Mouse (Mus musculus): ENCODE results near the gene Lime1. TPM values are rescaled to one million over a fixed set of nuclear protein-coding genes. Genes with fewer than 3 reads are reported as not detected.

Lime1 gene
- polyA plus RNA-seq, 1 experiment from 2014 or later: 29.6 TPM

DNA sequence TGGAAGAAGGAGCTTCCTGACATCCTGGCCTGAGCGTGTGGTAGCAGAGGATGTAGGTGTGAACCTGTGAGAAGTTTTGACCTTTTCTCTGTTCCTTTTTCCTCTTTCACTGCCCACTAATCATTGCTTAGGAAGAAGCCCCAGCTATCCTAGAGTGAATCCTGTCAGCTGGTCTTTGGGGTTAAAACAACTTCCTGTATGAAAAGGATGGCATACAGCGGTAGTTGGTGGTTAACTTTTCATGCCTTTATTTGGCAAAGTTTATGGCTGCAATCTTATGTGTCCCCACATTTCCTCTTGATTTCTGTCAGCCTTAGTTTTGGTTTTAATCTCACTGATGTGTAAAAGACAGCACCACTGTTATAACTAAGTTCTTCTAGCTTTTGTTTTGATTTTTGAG is 2.6 kb upstream of the Lime1 start:
- Histone ChIP-seq H3K27ac (no peak overlapping the region), H3K9me3 (no peaks in the 10 kb centered on the region), H3K36me3 (peaks cover 42% of the 10 kb centered on the region), H3K4me1 (no peaks in the 10 kb centered on the region), H3K4me3 (no peak overlapping the region), H3K27me3 (no peaks in the 10 kb centered on the region), H3K4me2 (no peak overlapping the region), H3K9ac (no peak overlapping the region)
- WGBS: 83% methylated on average over 2 of the region's 2 CpGs
- no peak for ATAC-seq (ENCODE audit: insufficient number of reproducible peaks, insufficient read depth, low FRiP score, low TSS enrichment, low read depth)

GRCm38 (mm10) chr2:181378701-181379100 is 1.2 kb upstream of the Lime1 start:
- H3K36me3 ChIP-seq: peaks cover 57% of the 10 kb centered on the region
- no peak overlapping the region for H3K9ac ChIP-seq
- no peaks in the 10 kb centered on the region for H3K9me3 ChIP-seq
- H3K27ac ChIP-seq: no peak overlapping the region
- 89% methylated on average over 5 of the region's 5 CpGs for WGBS
- no peak overlapping the region for H3K4me2 ChIP-seq
- H3K4me3 ChIP-seq: no peak overlapping the region
- no peaks in the 10 kb centered on the region for H3K4me1 ChIP-seq
- H3K27me3 ChIP-seq: no peaks in the 10 kb centered on the region
- no peak for ATAC-seq (ENCODE audit: insufficient number of reproducible peaks, insufficient read depth, low FRiP score, low TSS enrichment, low read depth)

DNA sequence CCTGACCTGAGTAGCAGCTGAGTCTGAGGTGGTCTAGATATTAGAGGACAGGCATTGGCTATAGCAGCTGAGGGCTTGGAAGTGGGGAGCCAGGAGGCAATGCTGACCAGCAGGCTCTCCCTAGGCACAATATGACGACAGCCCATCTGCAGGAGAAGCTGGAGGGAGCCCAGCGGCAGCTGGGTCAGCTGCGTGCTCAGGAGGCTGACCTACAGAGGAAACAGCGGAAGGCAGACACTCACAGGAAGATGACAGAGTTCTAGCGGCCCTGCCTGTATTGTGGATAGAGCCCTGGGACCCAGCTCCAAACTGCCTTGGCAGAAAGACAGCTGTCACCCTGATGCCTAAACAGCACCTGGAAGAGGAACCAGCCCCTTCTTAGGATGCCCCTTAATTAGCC is 373 bp downstream of the Lime1 start:
- no peak for ATAC-seq (ENCODE audit: insufficient number of reproducible peaks, insufficient read depth, low FRiP score, low TSS enrichment, low read depth)
- no peaks in the 10 kb centered on the region for H3K4me1 ChIP-seq
- WGBS: 79% methylated on average over 5 of the region's 5 CpGs
- H3K27ac ChIP-seq: no peak overlapping the region
- H3K9ac ChIP-seq: no peak overlapping the region
- H3K4me2 ChIP-seq: no peak overlapping the region
- H3K36me3 ChIP-seq: peaks cover 72% of the 10 kb centered on the region
- H3K27me3 ChIP-seq: no peaks in the 10 kb centered on the region
- H3K4me3 ChIP-seq: no peak overlapping the region
- no peaks in the 10 kb centered on the region for H3K9me3 ChIP-seq

GRCm38 (mm10) chr2:181381107-181381506 is 1.2 kb downstream of the Lime1 start:
- Histone ChIP-seq H3K27me3 (no peaks in the 10 kb centered on the region), H3K36me3 (peaks cover 79% of the 10 kb centered on the region), H3K4me2 (no peak overlapping the region), H3K9ac (no peak overlapping the region), H3K9me3 (no peaks in the 10 kb centered on the region), H3K4me3 (no peak overlapping the region), H3K27ac (no peak overlapping the region), H3K4me1 (no peaks in the 10 kb centered on the region)
- ATAC-seq (ENCODE audit: insufficient number of reproducible peaks, insufficient read depth, low FRiP score, low TSS enrichment, low read depth): no peak
- WGBS: 88% methylated on average over 5 of the region's 5 CpGs

DNA sequence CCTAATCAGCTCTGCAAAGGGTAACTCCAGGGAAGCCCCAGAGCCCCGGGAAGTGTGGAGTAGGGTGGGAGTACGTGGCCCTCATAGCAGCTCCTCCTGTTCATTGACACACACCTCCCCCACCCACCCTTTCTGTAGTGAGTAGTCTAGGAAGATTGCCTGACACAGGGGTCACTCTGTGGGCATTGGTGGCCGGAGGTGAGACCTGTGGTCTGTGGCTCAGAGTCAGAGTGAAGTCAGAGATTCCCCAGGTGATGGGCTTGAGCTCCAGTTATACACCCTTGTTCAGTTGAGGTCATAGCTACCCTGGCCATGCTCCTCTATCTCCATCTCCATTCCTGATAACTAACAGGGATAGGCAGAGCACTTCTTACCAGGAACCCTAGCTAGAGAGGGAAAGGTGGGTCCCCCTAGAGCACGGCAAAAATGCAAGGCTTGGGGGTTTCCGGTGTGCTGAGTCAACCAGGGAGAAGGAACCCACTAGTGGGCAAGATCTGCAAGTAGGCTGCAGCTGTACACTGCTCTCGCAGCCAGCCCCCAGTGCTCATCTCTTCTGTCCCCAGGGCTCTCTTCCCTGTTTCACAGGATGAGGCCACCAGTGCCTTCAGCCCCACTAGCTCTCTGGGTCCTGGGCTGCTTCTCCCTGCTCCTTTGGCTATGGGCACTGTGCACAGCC is 1.9 kb downstream of the Lime1 start:
- ATAC-seq (ENCODE audit: insufficient number of reproducible peaks, insufficient read depth, low FRiP score, low TSS enrichment, low read depth): no peak
- Histone ChIP-seq H3K9me3 (no peaks in the 10 kb centered on the region), H3K9ac (no peak overlapping the region), H3K27me3 (no peaks in the 10 kb centered on the region), H3K4me1 (no peaks in the 10 kb centered on the region), H3K4me3 (no peak overlapping the region), H3K36me3 (peaks cover 86% of the 10 kb centered on the region), H3K27ac (no peak overlapping the region), H3K4me2 (no peak overlapping the region)
- WGBS: 89% methylated on average over 6 of the region's 6 CpGs

DNA sequence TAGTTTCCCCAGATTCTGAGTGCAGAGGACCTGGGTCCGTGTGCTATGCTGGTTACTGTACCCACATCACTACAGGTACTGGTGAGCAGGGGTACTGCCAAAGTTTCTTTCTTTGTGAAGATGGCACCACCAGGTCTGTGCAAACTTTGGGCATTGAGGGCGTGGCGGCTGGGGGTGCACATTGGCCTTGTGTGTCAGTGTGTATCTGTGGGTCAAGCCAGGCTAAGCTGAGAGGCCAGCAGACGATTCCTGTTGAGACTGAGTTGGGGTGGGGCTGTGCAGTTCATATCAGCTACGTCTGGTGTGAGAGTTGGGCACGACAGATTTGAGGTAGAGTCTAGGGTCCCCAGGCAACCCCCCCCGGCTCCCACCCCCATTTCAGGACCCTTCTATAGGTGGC is 4.6 kb downstream of the Lime1 start:
- no peak for ATAC-seq (ENCODE audit: insufficient number of reproducible peaks, insufficient read depth, low FRiP score, low TSS enrichment, low read depth)
- Histone ChIP-seq H3K36me3 (peaks cover 77% of the 10 kb centered on the region), H3K27ac (no peak overlapping the region)

DNA sequence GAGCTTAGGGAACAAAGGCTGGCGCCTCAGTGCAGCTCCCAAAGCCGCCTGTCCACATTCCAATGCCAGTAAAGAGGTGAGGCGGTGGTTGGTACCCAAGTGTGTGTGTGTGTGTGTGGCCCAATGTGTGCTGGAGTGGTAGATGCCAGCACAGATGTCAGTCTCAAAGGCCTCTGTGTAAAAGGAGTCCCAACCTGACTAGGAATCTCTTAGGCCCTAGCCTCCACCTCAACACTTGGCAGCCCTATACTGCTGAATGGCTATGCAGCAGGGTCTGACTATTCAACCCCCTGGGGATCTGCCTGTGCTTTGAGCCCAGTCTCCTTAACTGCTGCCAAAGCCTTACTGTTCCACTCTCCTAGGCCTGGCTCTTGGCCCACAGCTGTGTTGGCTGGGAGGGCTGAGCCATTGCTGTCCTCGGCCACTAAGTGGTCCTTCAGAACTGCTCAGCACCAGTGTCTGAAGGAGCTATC is 5.1 kb downstream of the Lime1 start:
- H3K27me3 ChIP-seq: no peaks in the 10 kb centered on the region
- H3K9ac ChIP-seq: no peak overlapping the region
- H3K27ac ChIP-seq: no peak overlapping the region
- H3K36me3 ChIP-seq: peaks cover 72% of the 10 kb centered on the region
- H3K4me2 ChIP-seq: no peak overlapping the region
- no peak overlapping the region for H3K4me3 ChIP-seq
- H3K4me1 ChIP-seq: no peaks in the 10 kb centered on the region
- 0 out of 2 replicates have a peak, but pooled peaks have one; percentile 16 for ATAC-seq (ENCODE audit: insufficient number of reproducible peaks, insufficient read depth, low FRiP score, low TSS enrichment, low read depth)
- 69% methylated on average over 4 of the region's 4 CpGs for WGBS
- no peaks in the 10 kb centered on the region for H3K9me3 ChIP-seq

More for the DNA sequence above, 4.6 kb downstream of the Lime1 start:
- Histone ChIP-seq H3K4me2 (no peak overlapping the region), H3K9me3 (no peaks in the 10 kb centered on the region), H3K4me1 (no peaks in the 10 kb centered on the region), H3K9ac (no peak overlapping the region), H3K27me3 (no peaks in the 10 kb centered on the region), H3K4me3 (no peak overlapping the region)
- 84% methylated on average over 7 of the region's 7 CpGs for WGBS

GRCm38 (mm10) chr2:181385885-181386284 is 6.0 kb downstream of the Lime1 start:
- WGBS: 79% methylated on average over 3 of the region's 3 CpGs
- H3K4me1 ChIP-seq: no peaks in the 10 kb centered on the region
- no peak overlapping the region for H3K27ac ChIP-seq
- no peak overlapping the region for H3K9ac ChIP-seq
- H3K36me3 ChIP-seq: peaks cover 63% of the 10 kb centered on the region
- H3K4me2 ChIP-seq: no peak overlapping the region
- no peaks in the 10 kb centered on the region for H3K9me3 ChIP-seq
- ATAC-seq (ENCODE audit: insufficient number of reproducible peaks, insufficient read depth, low FRiP score, low TSS enrichment, low read depth): no peak
- no peaks in the 10 kb centered on the region for H3K27me3 ChIP-seq
- no peak overlapping the region for H3K4me3 ChIP-seq

GRCm38 (mm10) chr2:181386663-181387210 is 6.9 kb downstream of the Lime1 start:
- H3K4me3 ChIP-seq: no peak overlapping the region
- H3K4me2 ChIP-seq: no peak overlapping the region
- H3K36me3 ChIP-seq: peaks cover 59% of the 10 kb centered on the region
- H3K4me1 ChIP-seq: no peaks in the 10 kb centered on the region
- H3K27me3 ChIP-seq: no peaks in the 10 kb centered on the region
- H3K9me3 ChIP-seq: no peaks in the 10 kb centered on the region
- H3K9ac ChIP-seq: no peak overlapping the region
- WGBS: 84% methylated on average over 4 of the region's 4 CpGs
- no peak for ATAC-seq (ENCODE audit: insufficient number of reproducible peaks, insufficient read depth, low FRiP score, low TSS enrichment, low read depth)
- no peak overlapping the region for H3K27ac ChIP-seq

- no peak overlapping the region for H3K4me3 ChIP-seq
- H3K4me1 ChIP-seq: no peaks in the 10 kb centered on the region
- no peaks in the 10 kb centered on the region for H3K27me3 ChIP-seq
- H3K4me2 ChIP-seq: no peak overlapping the region
- peaks cover 23% of the 10 kb centered on the region for H3K36me3 ChIP-seq
- WGBS: 72% methylated on average over 4 of the region's 4 CpGs
- H3K9ac ChIP-seq: no peak overlapping the region
- no peaks in the 10 kb centered on the region for H3K9me3 ChIP-seq
- ATAC-seq (ENCODE audit: insufficient number of reproducible peaks, insufficient read depth, low FRiP score, low TSS enrichment, low read depth): no peak
- no peak overlapping the region for H3K27ac ChIP-seq
These were observed 10.4 kb downstream of the Lime1 start for GRCm38 (mm10) chr2:181390136-181390870.

DNA sequence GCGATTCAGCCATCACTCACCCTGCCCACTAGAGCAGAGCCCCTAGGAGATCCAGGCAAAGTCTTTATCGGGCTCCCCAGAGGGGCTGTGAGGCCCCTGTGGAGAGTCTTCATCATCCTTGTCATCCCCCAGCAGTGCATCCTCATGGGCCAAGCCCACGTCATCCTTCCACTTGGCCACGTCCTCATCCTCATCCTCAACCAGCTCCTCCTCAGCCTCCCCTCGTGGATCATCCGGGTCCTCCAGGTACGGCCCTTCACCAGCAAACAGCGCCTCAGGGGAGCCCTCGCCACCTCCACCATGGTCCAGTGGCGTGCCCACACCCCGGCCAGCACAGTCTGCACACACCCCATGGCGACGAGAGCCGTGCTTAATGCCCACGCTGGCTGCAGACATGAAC is 11.1 kb downstream of the Lime1 start:
- ATAC-seq (ENCODE audit: insufficient number of reproducible peaks, insufficient read depth, low FRiP score, low TSS enrichment, low read depth): no peak
- H3K4me2 ChIP-seq: no peak overlapping the region
- WGBS: 88% methylated on average over 15 of the region's 15 CpGs
- no peaks in the 10 kb centered on the region for H3K9me3 ChIP-seq
- no peak overlapping the region for H3K4me3 ChIP-seq
- peaks cover 18% of the 10 kb centered on the region for H3K36me3 ChIP-seq
- no peaks in the 10 kb centered on the region for H3K27me3 ChIP-seq
- no peaks in the 10 kb centered on the region for H3K4me1 ChIP-seq
- no peak overlapping the region for H3K27ac ChIP-seq
- H3K9ac ChIP-seq: no peak overlapping the region

GRCm38 (mm10) chr2:181391541-181391940 is 11.7 kb downstream of the Lime1 start:
- 67% methylated on average over 2 of the region's 2 CpGs for WGBS
- ATAC-seq (ENCODE audit: insufficient number of reproducible peaks, insufficient read depth, low FRiP score, low TSS enrichment, low read depth): no peak
- Histone ChIP-seq H3K36me3 (peaks cover 12% of the 10 kb centered on the region; the same call in 1 of the 2 replicates), H3K9ac (no peak overlapping the region), H3K27ac (no peak overlapping the region), H3K27me3 (no peaks in the 10 kb centered on the region), H3K4me1 (no peaks in the 10 kb centered on the region), H3K4me2 (no peak overlapping the region), H3K9me3 (no peaks in the 10 kb centered on the region), H3K4me3 (no peak overlapping the region)
